Mouse (Mus musculus): Measurements from ENCODE around the gene Apol7e. TPM values are rescaled to one million over a fixed set of nuclear protein-coding genes. Genes with fewer than 3 reads are reported as not detected.

Gene Apol7e
- total RNA-seq, 2 experiments from 2014 or later: not detected

Other genes with a start within 250 kb of the Apol7e start
- gene Apol10a, start 221.8 kb upstream of the Apol7e start, total RNA-seq (2021): not detected
- not detected for gene Apol11a, start 190.6 kb upstream of the Apol7e start, total RNA-seq (2021)
- gene Apol7c, start 165.5 kb upstream of the Apol7e start, total RNA-seq (2021): not detected
- not detected for gene 1700025B11Rik, start 137.0 kb upstream of the Apol7e start, total RNA-seq (2021)
- under 1 TPM in 1 of 2 experiments, not detected in 1; 0.18 TPM for gene Apol10b, start 102.7 kb upstream of the Apol7e start, total RNA-seq (2021)
- not detected for gene Gm36245, start 99.6 kb upstream of the Apol7e start, total RNA-seq (2021)
- not detected for gene Apol11b, start 55.6 kb upstream of the Apol7e start, total RNA-seq (2021)
- gene Apol9b, start 30.2 kb downstream of the Apol7e start, total RNA-seq (2021): not detected
- 1 to 10 TPM; 8.0 to 8.9 TPM for gene Apol8, start 58.1 kb downstream of the Apol7e start, total RNA-seq (2021)
- gene Myh9, start 143.3 kb downstream of the Apol7e start, total RNA-seq (2021): 10 to 100 TPM; 86.7 to 88.3 TPM
- gene Txn2, start 230.1 kb downstream of the Apol7e start, total RNA-seq (2021): 100 to 1,000 TPM; 134 to 140 TPM